ENCODE assay signal across 9 mouse cellular contexts in genomic region chr6:35379890-35380289, GRCm38 (mm10). TPM values are rescaled to one million over a fixed set of nuclear protein-coding genes. Genes with fewer than 3 reads are reported as not detected.
DNase-seq lines count a peak whose midpoint lies in the region; ATAC-seq and TF ChIP-seq lines count a peak whose summit lies in the region.
"Had no signal": no experiment of that assay in that cellular context is flagged by ENCODE, and none has a peak within 500 bp of the region (broad histone marks: within the 10 kb centered on the region; RNA-seq: fewer than 3 reads in every experiment).

No protein-coding gene starts in this region.

- no peaks in the 10 kb centered on the region for H3K4me1 ChIP-seq in ES-E14 (ENCODE audit: control insufficient read depth in 2 of 2, insufficient read depth in 2 of 2, low read length in 2 of 2, poor library complexity in 1 of 2)
- 0 out of 2 replicates have a peak, but pooled peaks cover 3% of the 10 kb centered on the region for H3K4me1 ChIP-seq in forebrain, embryonic 13.5 days
- H3K4me1 ChIP-seq in liver, embryonic 15.5 days (replicated peaks), result peaks cover 12% of the 10 kb centered on the region; the same call in 1 of the 2 replicates
- peaks cover 3% of the 10 kb centered on the region for H3K4me1 ChIP-seq in olfactory bulb, adult 2 months (ENCODE audit: control insufficient read depth, insufficient read depth, low read length)
- H3K4me1 ChIP-seq in thymus, adult 2 months (replicated peaks; ENCODE audit: control insufficient read depth, insufficient read depth, low read length), result no peaks in the 10 kb centered on the region

- H3K27ac ChIP-seq in ES-E14 (ENCODE audit: insufficient read depth, low read depth, low read length, poor library complexity, severe bottlenecking), result no peak overlapping the region
- H3K27ac ChIP-seq in forebrain, embryonic 13.5 days, result no peak overlapping the region
- H3K27ac ChIP-seq in liver, embryonic 15.5 days (replicated peaks), result no peak overlapping the region
- no peak overlapping the region for H3K27ac ChIP-seq in olfactory bulb, adult 2 months (ENCODE audit: insufficient read depth, low read depth, low read length)
- H3K27ac ChIP-seq in thymus, adult 2 months (ENCODE audit: control insufficient read depth, insufficient read depth, low read length), result no peak overlapping the region
- H3K27ac ChIP-seq: stomach, embryonic 15.5 days had no signal

- in situ Hi-C loops in ES-E14 (cut with MboI; ENCODE audit: low sequenced_read_pairs in 2 of 2, unreplicated experiment in 2 of 2), result loop anchor here in 1 of 2 experiments (25.0 kb wide), 1 partner anchor 1007 kb away; the partner anchor contains the start of gene Chrm2

- no peaks in the 10 kb centered on the region for H3K36me3 ChIP-seq in ES-E14 (ENCODE audit: control insufficient read depth, insufficient read depth, low read length, poor library complexity, severe bottlenecking)
- no peaks in the 10 kb centered on the region for H3K36me3 ChIP-seq in forebrain, embryonic 13.5 days (ENCODE audit: poor library complexity, severe bottlenecking)
- H3K36me3 ChIP-seq in liver, embryonic 15.5 days (replicated peaks), result no peaks in the 10 kb centered on the region
- no peaks in the 10 kb centered on the region for H3K36me3 ChIP-seq in thymus, adult 2 months (ENCODE audit: control insufficient read depth, insufficient read depth, low read length)
- H3K36me3 ChIP-seq: stomach, embryonic 15.5 days had no signal

- no peaks in the 10 kb centered on the region for H3K9me3 ChIP-seq in ES-E14 (ENCODE audit: control insufficient read depth, insufficient read depth, low read depth, low read length)
- H3K9me3 ChIP-seq in forebrain, embryonic 13.5 days (replicated peaks), result no peaks in the 10 kb centered on the region
- H3K9me3 ChIP-seq in liver, embryonic 15.5 days (replicated peaks), result no peaks in the 10 kb centered on the region
- H3K9me3 ChIP-seq: stomach, embryonic 15.5 days had no signal

- H3K27me3 ChIP-seq in forebrain, embryonic 13.5 days, result no peaks in the 10 kb centered on the region
- no peaks in the 10 kb centered on the region for H3K27me3 ChIP-seq in liver, embryonic 15.5 days
- no peaks in the 10 kb centered on the region for H3K27me3 ChIP-seq in thymus, adult 2 months (ENCODE audit: control insufficient read depth, insufficient read depth, low read length)
- H3K27me3 ChIP-seq: stomach, embryonic 15.5 days had no signal

- 10% methylated on average over 8 of the region's 8 CpGs for WGBS in forebrain, embryonic 13.5 days
- WGBS in liver, embryonic 15.5 days (ENCODE audit: insufficient replicate concordance), result 12% methylated on average over 8 of the region's 8 CpGs
- WGBS in olfactory bulb, adult 2 months, result 20% methylated on average over 8 of the region's 8 CpGs
- 11% methylated on average over 8 of the region's 8 CpGs for WGBS in thymus, adult 2 months

- peak; percentile 90 for TF ChIP-seq CTCF in olfactory bulb, adult 2 months (IDR thresholded peaks at IDR 0.05; ENCODE audit: insufficient read depth, low read depth, low read length)
- TF ChIP-seq CTCF in thymus, adult 2 months (IDR thresholded peaks at IDR 0.05; ENCODE audit: borderline replicate concordance, control insufficient read depth, extremely low read depth, insufficient read depth, low read length, poor library complexity), result peak; percentile 96

- peak; percentile 59; the same call in 1 of the 2 replicates for ATAC-seq in cerebellum, adult (ENCODE audit: insufficient number of reproducible peaks, low FRiP score, low TSS enrichment)
- peak; percentile 27; the same call in 1 of the 2 replicates for ATAC-seq in forebrain, embryonic 13.5 days
- peak; percentile 40; the same call in 1 of the 2 replicates for ATAC-seq in liver, embryonic 15.5 days (ENCODE audit: insufficient read depth)

- H3K4me3 ChIP-seq in ES-E14 (ENCODE audit: insufficient read depth in 1 of 2, low read depth in 1 of 2, low read length in 2 of 2, poor library complexity in 1 of 2, severe bottlenecking in 1 of 2), result no peak overlapping the region
- H3K4me3 ChIP-seq in forebrain, embryonic 13.5 days, result no peak overlapping the region
- H3K4me3 ChIP-seq in liver, embryonic 15.5 days (replicated peaks), result 0 out of 2 replicates have a peak overlapping the region, but pooled peaks have one; percentile 22
- H3K4me3 ChIP-seq in olfactory bulb, adult 2 months (ENCODE audit: insufficient read depth, low read depth, low read length), result no peak overlapping the region
- no peak overlapping the region for H3K4me3 ChIP-seq in thymus, adult 2 months (ENCODE audit: control insufficient read depth, insufficient read depth, low read length)
- H3K4me3 ChIP-seq: stomach, embryonic 15.5 days had no signal

- H3K9ac ChIP-seq in ES-E14 (ENCODE audit: insufficient read depth, low read depth, low read length, poor library complexity, severe bottlenecking), result no peak overlapping the region
- H3K9ac ChIP-seq in forebrain, embryonic 13.5 days, result no peak overlapping the region
- no peak overlapping the region for H3K9ac ChIP-seq in liver, embryonic 15.5 days
- H3K9ac ChIP-seq: stomach, embryonic 15.5 days had no signal

- peak; percentile 75 for DNase-seq in ES-E14 (ENCODE audit: low read depth, low spot score)
- DNase-seq in heart, postnatal 10 days, result peak; percentile 81 to 89
- DNase-seq in kidney, postnatal 4 days, result peak; percentile 83 to 88
- DNase-seq in thymus, adult 2 months, result peak; percentile 73

- intact Hi-C loops in heart, postnatal 10 days (cut with DNase I), result loop anchor here (10.0 kb wide), 5 partner anchors 125 to 1665 kb away; partner anchors contain the start of gene Chrm2

- TF ChIP-seq POLR2A in olfactory bulb, adult 2 months (IDR thresholded peaks at IDR 0.05; ENCODE audit: insufficient read depth, low read depth, low read length), result no peak
- TF ChIP-seq POLR2A in thymus, adult 2 months (IDR thresholded peaks at IDR 0.05; ENCODE audit: control insufficient read depth, extremely low read depth, insufficient read depth, low read length, poor library complexity), result no peak

- no peak overlapping the region; the same call in 1 of the 2 replicates for H3K4me2 ChIP-seq in forebrain, embryonic 13.5 days
- H3K4me2 ChIP-seq in liver, embryonic 15.5 days, result peak overlapping the region; percentile 36; the same call in 1 of the 2 replicates

TF ChIP-seq in ES-E14, 5 proteins besides CTCF, POLR2A, EP300 and RAD21:
- TF ChIP-seq HCFC1 (IDR thresholded peaks at IDR 0.05; ENCODE audit: borderline replicate concordance, insufficient read depth, low read length) (0 out of 2 replicates have a peak, but pooled peaks have one; percentile 42), ZC3H11A (IDR thresholded peaks at IDR 0.05; ENCODE audit: borderline replicate concordance, low read depth, low read length) (peak; percentile 71), CHD2 (IDR thresholded peaks at IDR 0.05; ENCODE audit: low read depth, low read length) (no peak), MAFK (IDR thresholded peaks at IDR 0.05; ENCODE audit: insufficient read depth, low read depth, low read length) (no peak), ZNF384 (IDR thresholded peaks at IDR 0.05; ENCODE audit: low read depth, low read length) (peak; percentile 59; the same call in 1 of the 2 replicates)
TF ChIP-seq in ES-E14: peak in this region for 3.

RNA-seq across cellular contexts. Expression of gene Fam180a, which starts 53.9 kb away (rescaled TPM):
- total RNA-seq in ES-E14 (2012; rRNA removed), result 0.13 TPM in 1 of 2 replicates, not detected in the other
- not detected in 2 replicates for polyA plus RNA-seq in forebrain, embryonic 13.5 days (2015; fragmentation: Nextera tagmentation; extraction: Ambion mirVana)
- 1 to 10 TPM in 1 of 2 experiments, under 1 TPM in 1; 0.74 to 1.3 TPM for total RNA-seq in heart, postnatal 10 days (2021)
- polyA plus RNA-seq in liver, embryonic 15.5 days (2015; fragmentation: Nextera tagmentation; extraction: Ambion mirVana), result 0.17 and 0.23 TPM in 2 replicates
- not detected in 2 replicates for polyA plus RNA-seq in olfactory bulb, adult 2 months (2012; ENCODE audit: insufficient read depth, insufficient read length, low replicate concordance, missing spikeins)
- polyA plus RNA-seq in thymus, adult 2 months (2012; rRNA removed), result 0.10 and 0.15 TPM in 2 replicates
